Mouse (Mus musculus): ENCODE data around the gene Nup133. TPM values are rescaled to one million over a fixed set of nuclear protein-coding genes. Genes with fewer than 3 reads are reported as not detected.

The Nup133 gene
- polyA plus RNA-seq, 1 experiment from 2014 or later = 32.1 TPM

DNA sequence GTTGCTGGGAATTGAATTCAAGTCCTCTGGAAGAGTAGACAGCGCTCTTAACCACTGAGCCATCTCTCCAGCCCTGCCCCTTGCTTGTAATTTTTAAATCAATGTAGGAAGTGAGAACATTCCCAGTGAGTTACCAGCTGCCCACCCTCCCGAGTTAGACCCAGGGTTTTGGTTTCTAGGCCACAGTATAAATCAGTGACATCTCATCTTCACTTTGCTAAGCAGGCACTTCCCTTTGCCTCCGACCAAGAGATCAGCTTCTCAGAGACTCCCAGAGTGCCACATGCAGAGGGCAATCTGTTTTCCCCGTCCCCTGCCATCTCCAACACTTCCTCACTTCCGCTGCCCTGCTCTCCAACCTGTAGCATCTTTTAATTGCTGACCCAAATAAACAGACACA lies 50.5 kb downstream of the Nup133 start:
- H3K36me3 ChIP-seq = peaks cover 49% of the 10 kb centered on the region
- no peak overlapping the region for H3K4me2 ChIP-seq
- H3K4me3 ChIP-seq = no peak overlapping the region
- no peak overlapping the region for H3K9ac ChIP-seq
- ATAC-seq (ENCODE audit: insufficient number of reproducible peaks, low FRiP score) = no peak
- H3K9me3 ChIP-seq (replicated peaks) = no peaks in the 10 kb centered on the region
- H3K4me1 ChIP-seq (replicated peaks) = peaks cover 16% of the 10 kb centered on the region; the same call in 1 of the 2 replicates
- H3K27me3 ChIP-seq (replicated peaks) = peaks cover 31% of the 10 kb centered on the region
- no peak overlapping the region for H3K27ac ChIP-seq (ENCODE audit: poor library complexity, severe bottlenecking)
- 83% methylated on average over 5 of the region's 5 CpGs for WGBS

DNA sequence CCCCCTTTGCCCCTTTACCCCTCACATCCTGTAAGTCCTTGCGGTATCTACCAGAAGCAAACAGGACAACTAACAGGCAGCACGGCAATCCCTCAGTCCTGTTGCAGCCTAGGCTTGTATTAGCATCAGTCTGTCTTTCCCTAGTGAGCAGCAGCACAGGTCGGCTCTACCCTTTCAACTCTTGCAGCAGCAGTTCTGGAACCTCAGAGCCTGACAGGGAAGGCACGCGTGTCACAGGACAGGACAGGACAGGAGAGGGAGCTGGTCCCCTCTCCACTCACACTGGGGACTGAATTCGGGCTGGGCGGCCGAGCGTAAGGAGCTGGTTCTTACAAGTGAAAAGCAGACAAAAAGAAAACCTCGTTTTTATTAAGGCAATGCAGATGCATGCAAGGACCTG lies 52.3 kb downstream of the Nup133 start:
- peaks cover 49% of the 10 kb centered on the region for H3K27me3 ChIP-seq (replicated peaks)
- no peak for ATAC-seq (ENCODE audit: insufficient number of reproducible peaks, low FRiP score)
- no peaks in the 10 kb centered on the region for H3K9me3 ChIP-seq (replicated peaks)
- no peak overlapping the region for H3K4me2 ChIP-seq
- H3K9ac ChIP-seq = no peak overlapping the region
- no peak overlapping the region for H3K27ac ChIP-seq (ENCODE audit: poor library complexity, severe bottlenecking)
- WGBS = 52% methylated on average over 10 of the region's 10 CpGs
- H3K4me3 ChIP-seq = no peak overlapping the region
- peaks cover 31% of the 10 kb centered on the region for H3K36me3 ChIP-seq
- H3K4me1 ChIP-seq (replicated peaks) = peaks cover 26% of the 10 kb centered on the region

DNA sequence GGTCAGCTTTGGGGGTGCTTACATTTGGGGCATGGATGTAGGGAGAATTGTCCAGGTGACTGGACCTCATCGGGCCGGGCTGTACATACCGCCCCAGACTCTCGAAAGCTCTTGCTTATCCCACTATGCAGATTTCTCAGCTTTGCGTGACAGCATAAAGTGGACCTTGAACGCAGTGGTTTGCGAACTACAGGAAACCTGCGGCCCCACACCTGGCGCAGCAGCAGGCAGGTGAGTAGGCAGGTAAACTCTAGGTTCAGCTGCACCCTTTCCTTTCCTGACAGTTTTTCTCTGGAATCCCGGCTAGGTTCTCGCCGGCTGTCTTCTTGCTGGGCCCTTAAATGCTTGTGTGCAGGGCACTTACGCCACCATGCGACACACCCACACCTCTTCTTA lies 52.7 kb downstream of the Nup133 start:
- Histone ChIP-seq H3K9ac (no peak overlapping the region), H3K27me3 (replicated peaks) (peaks cover 51% of the 10 kb centered on the region), H3K36me3 (peaks cover 27% of the 10 kb centered on the region), H3K4me1 (replicated peaks) (peaks cover 30% of the 10 kb centered on the region), H3K4me3 (no peak overlapping the region), H3K27ac (ENCODE audit: poor library complexity, severe bottlenecking) (no peak overlapping the region), H3K9me3 (replicated peaks) (no peaks in the 10 kb centered on the region), H3K4me2 (no peak overlapping the region)
- WGBS = 55% methylated on average over 14 of the region's 14 CpGs
- no peak for ATAC-seq (ENCODE audit: insufficient number of reproducible peaks, low FRiP score)

DNA sequence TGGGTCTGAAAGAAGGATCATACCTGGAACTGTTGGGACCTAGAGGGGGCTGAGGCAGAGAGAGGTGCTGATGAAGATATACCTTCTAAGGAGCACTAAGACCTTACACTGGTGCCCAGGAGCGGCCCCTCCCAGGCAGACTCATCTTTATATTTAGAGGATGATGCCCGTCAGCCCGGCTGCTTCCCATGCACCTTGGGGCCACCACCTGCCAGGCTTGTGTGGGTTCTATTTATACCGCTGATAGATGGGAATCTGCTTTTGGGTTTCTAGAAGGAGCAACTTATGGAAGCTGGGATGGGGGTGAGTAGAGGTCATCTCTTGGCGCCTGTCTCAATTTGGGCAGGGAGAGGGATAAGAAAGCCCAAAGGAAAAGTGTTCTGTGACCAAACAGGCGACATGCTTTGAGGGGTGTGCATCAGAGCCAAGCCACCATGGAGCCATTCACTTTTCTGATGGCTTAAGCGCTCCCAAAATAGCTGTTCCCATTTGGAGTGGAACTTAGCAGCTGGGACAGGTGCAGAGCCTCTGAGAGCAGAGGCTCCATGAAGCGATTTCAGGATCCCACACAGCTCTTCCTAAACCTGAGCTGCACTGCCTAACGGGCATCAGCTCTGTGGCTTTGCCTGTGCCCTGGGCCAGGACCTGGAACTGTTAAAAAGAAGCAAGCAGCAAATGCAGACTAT lies 53.2 kb downstream of the Nup133 start:
- Histone ChIP-seq H3K27ac (ENCODE audit: poor library complexity, severe bottlenecking) (no peak overlapping the region), H3K9me3 (replicated peaks) (no peaks in the 10 kb centered on the region), H3K4me1 (replicated peaks) (peaks cover 30% of the 10 kb centered on the region), H3K9ac (no peak overlapping the region), H3K36me3 (peaks cover 22% of the 10 kb centered on the region), H3K4me3 (no peak overlapping the region), H3K27me3 (replicated peaks) (peaks cover 56% of the 10 kb centered on the region), H3K4me2 (no peak overlapping the region)
- 64% methylated on average over 9 of the region's 9 CpGs for WGBS
- no peak for ATAC-seq (ENCODE audit: insufficient number of reproducible peaks, low FRiP score)

DNA sequence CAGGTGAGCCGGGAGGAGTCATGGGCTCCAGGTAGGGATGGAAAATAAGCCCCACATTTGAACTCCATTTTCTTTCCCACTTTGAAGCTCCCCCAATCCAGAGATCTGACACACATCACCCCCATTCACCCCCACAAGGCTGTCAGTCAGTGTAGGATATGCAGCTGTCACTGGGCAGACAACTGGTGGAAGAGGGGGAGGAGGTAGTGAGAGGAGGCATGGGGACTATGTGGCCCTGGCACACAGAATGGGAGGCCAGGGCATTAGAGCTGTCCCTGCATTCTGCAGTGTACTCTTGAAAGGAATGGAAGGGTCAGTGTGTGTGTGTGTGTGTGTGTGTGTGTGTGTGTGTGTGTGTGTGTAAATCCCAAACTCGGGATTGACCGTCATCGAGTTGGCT lies 53.8 kb downstream of the Nup133 start:
- no peak overlapping the region for H3K27ac ChIP-seq (ENCODE audit: poor library complexity, severe bottlenecking)
- 82% methylated on average over 4 of the region's 4 CpGs for WGBS

DNA sequence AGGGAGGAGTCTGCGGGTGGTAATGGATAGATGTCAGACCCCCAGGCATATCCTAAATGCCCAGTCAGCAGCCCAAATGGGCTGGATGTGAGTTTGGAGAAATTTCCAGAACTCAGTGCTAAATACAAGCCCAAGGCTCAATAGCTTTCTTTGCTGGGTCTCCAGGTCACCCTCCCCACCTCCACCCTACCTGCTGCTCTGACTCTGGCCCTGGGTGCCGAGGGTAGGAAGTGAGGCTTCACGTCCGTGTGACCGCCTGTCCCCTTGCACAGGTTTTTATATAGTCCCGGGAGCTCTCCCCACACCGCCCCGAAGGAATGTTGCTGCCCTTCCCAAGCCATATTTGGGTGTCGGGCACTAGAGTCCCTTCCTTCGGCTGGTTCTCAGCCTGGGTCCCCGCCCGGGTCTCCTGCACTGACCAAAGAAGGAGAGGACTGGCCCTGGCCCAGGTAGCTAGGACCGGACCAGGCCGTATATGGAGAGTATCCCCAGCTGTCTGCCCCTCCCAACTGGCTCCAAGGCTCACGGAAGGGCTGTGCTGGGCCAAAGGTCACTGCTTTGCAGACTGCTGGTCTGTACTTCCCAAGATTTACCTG lies 54.5 kb downstream of the Nup133 start, which contains the start of gene Acta1:
Gene Acta1, minus strand, starts transcription at position 250 of the 596 bp plus-strand sequence.
- H3K4me2 ChIP-seq = peak within 1 kb of the TSS; percentile 46
- H3K4me3 ChIP-seq = peak within 1 kb of the TSS; percentile 5; the same call in 1 of the 2 replicates
- H3K36me3 ChIP-seq = peaks cover 10% of the 10 kb centered on the region; the same call in 1 of the 2 replicates
- ATAC-seq (ENCODE audit: insufficient number of reproducible peaks, low FRiP score) = no peak
- no peaks in the 10 kb centered on the region for H3K9me3 ChIP-seq (replicated peaks)
- no peak within 1 kb of the TSS for H3K27ac ChIP-seq (ENCODE audit: poor library complexity, severe bottlenecking)
- peaks cover 30% of the 10 kb centered on the region for H3K4me1 ChIP-seq (replicated peaks)
- peaks cover 62% of the 10 kb centered on the region for H3K27me3 ChIP-seq (replicated peaks)
- no peak within 1 kb of the TSS for H3K9ac ChIP-seq
- 13% methylated on average over 15 of the region's 15 CpGs for WGBS

More for the DNA sequence above, 53.8 kb downstream of the Nup133 start:
- H3K36me3 ChIP-seq = peaks cover 16% of the 10 kb centered on the region
- no peak overlapping the region for H3K4me2 ChIP-seq
- H3K9me3 ChIP-seq (replicated peaks) = no peaks in the 10 kb centered on the region
- H3K4me3 ChIP-seq = no peak overlapping the region
- H3K9ac ChIP-seq = no peak overlapping the region
- ATAC-seq (ENCODE audit: insufficient number of reproducible peaks, low FRiP score) = no peak
- peaks cover 30% of the 10 kb centered on the region for H3K4me1 ChIP-seq (replicated peaks)
- peaks cover 59% of the 10 kb centered on the region for H3K27me3 ChIP-seq (replicated peaks)

DNA sequence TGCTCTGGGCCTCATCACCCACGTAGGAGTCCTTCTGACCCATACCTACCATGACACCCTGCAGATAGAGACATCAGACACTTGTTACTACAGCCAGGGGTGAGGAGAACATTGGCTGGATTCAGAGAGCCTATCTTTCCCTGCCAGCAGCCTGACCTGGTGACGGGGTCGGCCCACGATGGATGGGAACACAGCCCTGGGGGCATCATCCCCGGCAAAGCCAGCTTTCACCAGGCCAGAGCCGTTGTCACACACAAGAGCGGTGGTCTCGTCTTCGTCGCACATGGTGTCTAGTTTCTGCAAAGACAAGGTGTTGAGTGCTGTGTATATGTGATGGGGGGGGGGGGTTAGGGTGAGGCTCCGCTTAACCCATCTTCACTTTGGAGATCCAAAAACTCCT lies 55.7 kb downstream of the Nup133 start:
- no peak overlapping the region for H3K27ac ChIP-seq (ENCODE audit: poor library complexity, severe bottlenecking)
- WGBS = 54% methylated on average over 11 of the region's 11 CpGs
- peaks cover 30% of the 10 kb centered on the region for H3K4me1 ChIP-seq (replicated peaks)
- H3K36me3 ChIP-seq = 0 out of 2 replicates have a peak, but pooled peaks cover under 1% of the 10 kb centered on the region
- H3K9ac ChIP-seq = no peak overlapping the region
- H3K4me2 ChIP-seq = peak overlapping the region; percentile 46
- no peak for ATAC-seq (ENCODE audit: insufficient number of reproducible peaks, low FRiP score)
- H3K27me3 ChIP-seq (replicated peaks) = peaks cover 70% of the 10 kb centered on the region
- 0 out of 2 replicates have a peak overlapping the region, but pooled peaks have one; percentile 5 for H3K4me3 ChIP-seq
- H3K9me3 ChIP-seq (replicated peaks) = no peaks in the 10 kb centered on the region

DNA sequence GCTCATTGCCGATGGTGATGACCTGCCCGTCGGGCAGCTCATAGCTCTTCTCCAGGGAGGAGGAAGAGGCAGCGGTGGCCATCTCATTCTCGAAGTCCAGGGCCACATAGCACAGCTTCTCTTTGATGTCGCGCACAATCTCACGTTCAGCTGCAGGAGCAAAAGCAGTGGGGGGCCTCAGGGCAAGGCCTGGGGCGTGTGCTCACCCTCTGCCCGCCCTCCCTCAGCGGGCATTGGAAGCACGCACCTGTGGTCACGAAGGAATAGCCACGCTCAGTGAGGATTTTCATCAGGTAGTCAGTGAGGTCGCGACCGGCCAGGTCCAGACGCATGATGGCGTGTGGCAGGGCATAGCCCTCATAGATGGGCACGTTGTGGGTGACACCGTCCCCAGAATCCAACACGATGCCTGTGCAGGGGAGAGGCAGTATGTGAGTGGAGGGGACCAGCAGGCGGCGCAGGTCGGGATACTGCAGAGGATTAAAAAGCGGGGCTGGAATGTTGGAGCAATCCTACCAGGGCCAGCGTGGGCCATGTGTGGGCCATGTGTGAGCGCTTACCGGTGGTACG lies 56.4 kb downstream of the Nup133 start:
- WGBS = 14% methylated on average over 30 of the region's 30 CpGs
- peaks cover 30% of the 10 kb centered on the region for H3K4me1 ChIP-seq (replicated peaks)
- ATAC-seq (ENCODE audit: insufficient number of reproducible peaks, low FRiP score) = no peak
- no peaks in the 10 kb centered on the region for H3K9me3 ChIP-seq (replicated peaks)
- peak overlapping the region; percentile 16 for H3K4me3 ChIP-seq
- no peaks in the 10 kb centered on the region for H3K36me3 ChIP-seq
- 0 out of 2 replicates have a peak overlapping the region, but pooled peaks have one; percentile 24 for H3K9ac ChIP-seq
- peak overlapping the region; percentile 46 for H3K4me2 ChIP-seq
- peaks cover 70% of the 10 kb centered on the region for H3K27me3 ChIP-seq (replicated peaks)
- H3K27ac ChIP-seq (ENCODE audit: poor library complexity, severe bottlenecking) = no peak overlapping the region

DNA sequence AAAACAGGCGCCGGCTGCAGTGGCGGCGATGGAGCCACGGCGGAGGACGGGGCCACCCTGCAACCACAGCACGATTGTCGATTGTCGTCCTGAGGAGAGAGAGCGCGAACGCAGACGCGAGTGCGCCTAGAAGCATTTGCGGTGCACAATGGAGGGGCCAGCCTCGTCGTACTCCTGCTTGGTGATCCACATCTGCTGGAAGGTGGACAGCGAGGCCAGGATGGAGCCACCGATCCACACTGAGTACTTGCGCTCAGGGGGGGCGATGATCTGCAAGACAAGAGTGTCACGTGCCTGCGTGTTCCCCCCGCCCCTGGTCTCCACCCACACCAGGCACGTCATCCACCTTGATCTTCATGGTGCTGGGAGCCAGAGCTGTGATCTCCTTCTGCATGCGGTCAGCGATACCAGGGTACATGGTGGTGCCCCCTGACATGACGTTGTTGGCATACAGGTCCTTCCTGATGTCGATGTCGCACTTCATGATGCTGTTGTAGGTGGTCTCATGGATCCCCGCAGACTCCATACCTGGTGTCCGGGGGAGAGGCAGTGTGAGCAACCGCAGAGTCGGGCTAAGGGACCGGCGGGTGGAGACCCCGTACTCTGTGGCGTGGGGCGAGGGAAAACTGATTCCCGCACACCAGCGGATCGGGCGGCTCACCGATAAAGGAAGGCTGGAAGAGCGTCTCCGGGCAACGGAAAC lies 57.0 kb downstream of the Nup133 start:
- no peak for ATAC-seq (ENCODE audit: insufficient number of reproducible peaks, low FRiP score)
- peak overlapping the region; percentile 16 for H3K4me3 ChIP-seq
- peak overlapping the region; percentile 46 for H3K4me2 ChIP-seq
- 5% methylated on average over 49 of the region's 49 CpGs for WGBS
- no peaks in the 10 kb centered on the region for H3K36me3 ChIP-seq
- peaks cover 70% of the 10 kb centered on the region for H3K27me3 ChIP-seq (replicated peaks)
- H3K4me1 ChIP-seq (replicated peaks) = peaks cover 30% of the 10 kb centered on the region
- H3K27ac ChIP-seq (ENCODE audit: poor library complexity, severe bottlenecking) = no peak overlapping the region
- H3K9ac ChIP-seq = no peak overlapping the region
- H3K9me3 ChIP-seq (replicated peaks) = no peaks in the 10 kb centered on the region

GRCm38 (mm10) chr8:123891271-123891670 lies 57.8 kb downstream of the Nup133 start:
- WGBS = 2% methylated on average over 11 of the region's 11 CpGs
- no peak overlapping the region for H3K9ac ChIP-seq
- H3K4me2 ChIP-seq = peak overlapping the region; percentile 46
- H3K9me3 ChIP-seq (replicated peaks) = no peaks in the 10 kb centered on the region
- ATAC-seq (ENCODE audit: insufficient number of reproducible peaks, low FRiP score) = no peak
- H3K36me3 ChIP-seq = no peaks in the 10 kb centered on the region
- H3K4me1 ChIP-seq (replicated peaks) = peaks cover 30% of the 10 kb centered on the region
- peaks cover 73% of the 10 kb centered on the region for H3K27me3 ChIP-seq (replicated peaks)
- H3K4me3 ChIP-seq = no peak overlapping the region
- no peak overlapping the region for H3K27ac ChIP-seq (ENCODE audit: poor library complexity, severe bottlenecking)

- no peak overlapping the region for H3K27ac ChIP-seq (ENCODE audit: poor library complexity, severe bottlenecking)
- no peaks in the 10 kb centered on the region for H3K9me3 ChIP-seq (replicated peaks)
- WGBS = 69% methylated on average over 4 of the region's 4 CpGs
- H3K36me3 ChIP-seq = no peaks in the 10 kb centered on the region
- H3K9ac ChIP-seq = no peak overlapping the region
- ATAC-seq (ENCODE audit: insufficient number of reproducible peaks, low FRiP score) = no peak
- H3K4me2 ChIP-seq = no peak overlapping the region
- H3K4me3 ChIP-seq = no peak overlapping the region
- peaks cover 67% of the 10 kb centered on the region for H3K27me3 ChIP-seq (replicated peaks)
- peaks cover 22% of the 10 kb centered on the region for H3K4me1 ChIP-seq (replicated peaks)
Observed at GRCm38 (mm10) chr8:123889797-123890196, 59.3 kb downstream of the Nup133 start.
